ENCODE assay signal across 24 mouse cellular contexts in genomic region chr7:16344598-16344997, GRCm38 (mm10).
"Had no signal": no experiment of that assay in that cellular context is flagged by ENCODE, and none has a peak within 500 bp of the region (broad histone marks: within the 10 kb centered on the region; RNA-seq: fewer than 3 reads in every experiment).

No protein-coding gene starts in this region.

- ATAC-seq: liver, postnatal 0 days; lung, postnatal 0 days; midbrain, embryonic 16.5 days had no signal

- H3K9me3 ChIP-seq: liver, embryonic 13.5 days; liver, embryonic 15.5 days; lung, embryonic 15.5 days; megakaryocyte, embryonic 14.5 days; neural tube, embryonic 13.5 days; neural tube, embryonic 15.5 days; stomach, embryonic 15.5 days had no signal

- H3K4me1 ChIP-seq: lung, embryonic 15.5 days; neural tube, embryonic 15.5 days; stomach, embryonic 15.5 days had no signal

- H3K27ac ChIP-seq: liver, embryonic 13.5 days; liver, embryonic 15.5 days; lung, embryonic 15.5 days; macrophage; neural tube, embryonic 13.5 days; neural tube, embryonic 15.5 days; stomach, embryonic 15.5 days; stomach, postnatal 0 days had no signal

- H3K4me2 ChIP-seq: liver, embryonic 13.5 days; liver, embryonic 15.5 days; lung, embryonic 15.5 days; midbrain, embryonic 11.5 days; neural tube, embryonic 13.5 days; neural tube, embryonic 15.5 days; stomach, embryonic 15.5 days had no signal

- H3K27me3 ChIP-seq: liver, embryonic 13.5 days; liver, embryonic 15.5 days; lung, embryonic 15.5 days; megakaryocyte, embryonic 14.5 days; neural tube, embryonic 13.5 days; neural tube, embryonic 15.5 days; stomach, embryonic 15.5 days had no signal

- DNase-seq: liver, embryonic 13.5 days; liver, postnatal 0 days; lung, adult 2 months; lung, postnatal 14 days; lung, postnatal 36 days; midbrain, embryonic 14.5 days; retina, postnatal 1 day; right cerebral cortex, adult 18-20 months; right cerebral cortex, postnatal 25 days; right cerebral cortex, postnatal 4 days; thymus, adult 2 months; thymus, postnatal 25 days; thymus, postnatal 4 days had no signal

- H3K4me3 ChIP-seq: liver, embryonic 13.5 days; liver, embryonic 15.5 days; lung, embryonic 15.5 days; megakaryocyte, embryonic 14.5 days; neural tube, embryonic 13.5 days; neural tube, embryonic 15.5 days; stomach, embryonic 15.5 days had no signal

- H3K9ac ChIP-seq: liver, embryonic 13.5 days; liver, embryonic 15.5 days; liver, postnatal 0 days; lung, embryonic 15.5 days; neural tube, embryonic 13.5 days; neural tube, embryonic 15.5 days; stomach, embryonic 15.5 days had no signal
